Mouse (Mus musculus) hindbrain, embryonic 10.5 days (tissue): ENCODE data around the gene Gpr149. TPM values are rescaled to one million over a fixed set of nuclear protein-coding genes. Genes with fewer than 3 reads are reported as not detected.

ENCODE experiments used
- DNase-seq: peaks from one replicate; pipeline ENCODE4 v3.0.0-alpha.2; 2017; ENCODE audit warnings: low spot score
- H3K27ac ChIP-seq: fragments of 300-500 bp; sonication (generic); 2 replicates; pipeline ENCODE4 v1.5.1; 2016; ENCODE audit warnings: mild to moderate bottlenecking, moderate library complexity
- H3K27me3 ChIP-seq: fragments of 300-500 bp; sonication (generic); 2 replicates; pipeline ENCODE4 v1.6.1; 2016; ENCODE audit warnings: mild to moderate bottlenecking; ENCODE audit not compliant: poor library complexity, insufficient read depth, severe bottlenecking
- H3K36me3 ChIP-seq: fragments of 300-500 bp; sonication (generic); 2 replicates; pipeline ENCODE4 v1.6.1; 2016; ENCODE audit warnings: mild to moderate bottlenecking, moderate library complexity
- H3K4me1 ChIP-seq: fragments of 300-500 bp; sonication (generic); replicated peaks from 2 replicates; pipeline ENCODE4 v1.6.1; 2016; ENCODE audit warnings: mild to moderate bottlenecking
- H3K4me3 ChIP-seq: fragments of 300-500 bp; sonication (generic); 2 replicates; pipeline ENCODE4 v1.5.1; 2016; ENCODE audit warnings: mild to moderate bottlenecking, moderate library complexity
- H3K9me3 ChIP-seq: fragments of 300-500 bp; sonication (generic); 2 replicates; pipeline ENCODE4 v1.6.1; 2016; ENCODE audit warnings: mild to moderate bottlenecking, moderate library complexity
- WGBS: fragments of 180-500 bp; shearing (Covaris S2); methylation state at CpG from one replicate; pipeline ENCODE4 v1.1.7; 2016; 5-methylcytosine and 5-hydroxymethylcytosine counted together
- polyA plus RNA-seq: library from polyadenylated mRNA; unstranded; fragments of >200 nt; fragmentation: Nextera tagmentation; extraction: Ambion mirVana; gene quantifications from 2 replicates; pipeline ENCODE4 v1.2.1, GENCODE M21; 2016

The Gpr149 gene
- polyA plus RNA-seq, result 0.30 and 0.39 TPM in 2 replicates

- Histone ChIP-seq H3K27ac (0 out of 2 replicates have a peak within 1 kb of the TSS, but pooled peaks have one; percentile 46), H3K4me3 (peak within 1 kb of the TSS; percentile 55), H3K4me1 (peaks cover 15% of the 10 kb centered on the region), H3K27me3 (peaks cover 30% of the 10 kb centered on the region), H3K9me3 (no peaks in the 10 kb centered on the region), H3K36me3 (no peaks in the 10 kb centered on the region)
- 89% methylated on average over 1 of the region's 1 CpGs for WGBS
- DNase-seq, result no peak
Measured at GRCm38 (mm10) chr3:62604973-62605372, at the start of gene Gpr149. Gene Gpr149, minus strand, starts transcription at chr3:62605140.

GRCm38 (mm10) chr3:62650551-62650950, 45.6 kb upstream of the Gpr149 start:
- no peak overlapping the region for H3K27ac ChIP-seq
- no peaks in the 10 kb centered on the region for H3K9me3 ChIP-seq
- no peaks in the 10 kb centered on the region for H3K36me3 ChIP-seq
- no peak for DNase-seq
- H3K4me3 ChIP-seq, result no peak overlapping the region
- WGBS, result 92% methylated on average over 1 of the region's 1 CpGs
- H3K4me1 ChIP-seq, result no peaks in the 10 kb centered on the region
- no peaks in the 10 kb centered on the region for H3K27me3 ChIP-seq

GRCm38 (mm10) chr3:62610861-62611260, 5.9 kb upstream of the Gpr149 start:
- DNase-seq, result no peak
- 65% methylated on average over 3 of the region's 3 CpGs for WGBS
- Histone ChIP-seq H3K4me1 (no peaks in the 10 kb centered on the region), H3K9me3 (no peaks in the 10 kb centered on the region), H3K27me3 (no peaks in the 10 kb centered on the region), H3K36me3 (no peaks in the 10 kb centered on the region), H3K4me3 (no peak overlapping the region), H3K27ac (no peak overlapping the region)

- Histone ChIP-seq H3K27me3 (peaks cover 30% of the 10 kb centered on the region), H3K4me3 (no peak overlapping the region), H3K36me3 (no peaks in the 10 kb centered on the region), H3K27ac (no peak overlapping the region), H3K4me1 (peaks cover 15% of the 10 kb centered on the region), H3K9me3 (no peaks in the 10 kb centered on the region)
- DNase-seq, result no peak
- WGBS, result 86% methylated on average over 2 of the region's 2 CpGs
Measured at GRCm38 (mm10) chr3:62605931-62606330, 991 bp upstream of the Gpr149 start.

- H3K9me3 ChIP-seq, result no peaks in the 10 kb centered on the region
- no peak for DNase-seq
- 17% methylated on average over 10 of the region's 10 CpGs for WGBS
- H3K27ac ChIP-seq, result 0 out of 2 replicates have a peak overlapping the region, but pooled peaks have one; percentile 46
- H3K36me3 ChIP-seq, result no peaks in the 10 kb centered on the region
- peaks cover 15% of the 10 kb centered on the region for H3K4me1 ChIP-seq
- peak overlapping the region; percentile 55 for H3K4me3 ChIP-seq
- H3K27me3 ChIP-seq, result peaks cover 30% of the 10 kb centered on the region
Measured at GRCm38 (mm10) chr3:62604047-62604391, 921 bp downstream of the Gpr149 start.

GRCm38 (mm10) chr3:62603231-62604046, 1.5 kb downstream of the Gpr149 start:
- peaks cover 15% of the 10 kb centered on the region for H3K4me1 ChIP-seq

GRCm38 (mm10) chr3:62602466-62602865, 2.5 kb downstream of the Gpr149 start:
- H3K36me3 ChIP-seq, result no peaks in the 10 kb centered on the region
- H3K4me1 ChIP-seq, result peaks cover 15% of the 10 kb centered on the region
- no peaks in the 10 kb centered on the region for H3K9me3 ChIP-seq
- DNase-seq, result no peak
- peaks cover 30% of the 10 kb centered on the region for H3K27me3 ChIP-seq
- H3K4me3 ChIP-seq, result no peak overlapping the region; the same call in 1 of the 2 replicates
- H3K27ac ChIP-seq, result no peak overlapping the region
- WGBS, result 77% methylated on average over 9 of the region's 9 CpGs

More at GRCm38 (mm10) chr3:62603231-62604046, 1.5 kb downstream of the Gpr149 start:
- H3K36me3 ChIP-seq, result no peaks in the 10 kb centered on the region
- H3K27me3 ChIP-seq, result peaks cover 30% of the 10 kb centered on the region
- no peaks in the 10 kb centered on the region for H3K9me3 ChIP-seq
- 1% methylated on average over 40 of the region's 40 CpGs for WGBS
- peak; percentile 50 for DNase-seq
- peak overlapping the region; percentile 55 for H3K4me3 ChIP-seq
- peak overlapping the region; percentile 46; the same call in 1 of the 2 replicates for H3K27ac ChIP-seq

GRCm38 (mm10) chr3:62594842-62595241, 10.1 kb downstream of the Gpr149 start:
- no peaks in the 10 kb centered on the region for H3K4me1 ChIP-seq

GRCm38 (mm10) chr3:62585072-62585471, 19.9 kb downstream of the Gpr149 start:
- Histone ChIP-seq H3K27me3 (no peaks in the 10 kb centered on the region), H3K4me1 (no peaks in the 10 kb centered on the region), H3K4me3 (no peak overlapping the region), H3K9me3 (no peaks in the 10 kb centered on the region), H3K27ac (no peak overlapping the region), H3K36me3 (no peaks in the 10 kb centered on the region)
- WGBS, result 84% methylated on average over 1 of the region's 1 CpGs
- no peak for DNase-seq

More at GRCm38 (mm10) chr3:62594842-62595241, 10.1 kb downstream of the Gpr149 start:
- WGBS, result 20% methylated on average over 7 of the region's 7 CpGs
- no peak overlapping the region for H3K4me3 ChIP-seq
- H3K27ac ChIP-seq, result no peak overlapping the region
- H3K27me3 ChIP-seq, result no peaks in the 10 kb centered on the region
- H3K36me3 ChIP-seq, result no peaks in the 10 kb centered on the region
- H3K9me3 ChIP-seq, result no peaks in the 10 kb centered on the region
- DNase-seq, result peak; percentile 58

GRCm38 (mm10) chr3:62527593-62527992, 77.3 kb downstream of the Gpr149 start:
- Histone ChIP-seq H3K4me1 (no peaks in the 10 kb centered on the region), H3K9me3 (no peaks in the 10 kb centered on the region), H3K27me3 (no peaks in the 10 kb centered on the region), H3K27ac (no peak overlapping the region), H3K4me3 (no peak overlapping the region), H3K36me3 (no peaks in the 10 kb centered on the region)
- WGBS, result 70% methylated on average over 5 of the region's 5 CpGs
- DNase-seq, result no peak

- DNase-seq, result no peak
- Histone ChIP-seq H3K9me3 (no peaks in the 10 kb centered on the region), H3K27me3 (no peaks in the 10 kb centered on the region), H3K36me3 (no peaks in the 10 kb centered on the region), H3K27ac (no peak overlapping the region), H3K4me3 (no peak overlapping the region), H3K4me1 (no peaks in the 10 kb centered on the region)
- WGBS, result 55% methylated on average over 4 of the region's 4 CpGs
Measured at GRCm38 (mm10) chr3:62527160-62527559, 77.8 kb downstream of the Gpr149 start.

GRCm38 (mm10) chr3:62507206-62507647, 97.7 kb downstream of the Gpr149 start:
- Histone ChIP-seq H3K9me3 (no peaks in the 10 kb centered on the region), H3K27me3 (0 out of 2 replicates have a peak, but pooled peaks cover 3% of the 10 kb centered on the region), H3K4me1 (peaks cover 13% of the 10 kb centered on the region), H3K36me3 (no peaks in the 10 kb centered on the region; the same call in 1 of the 2 replicates), H3K4me3 (peak overlapping the region; percentile 91), H3K27ac (peak overlapping the region; percentile 98)
- DNase-seq, result no peak
- WGBS, result 44% methylated on average over 5 of the region's 5 CpGs

GRCm38 (mm10) chr3:62506488-62507205, 98.3 kb downstream of the Gpr149 start, which contains the start of gene Dhx36:
Gene Dhx36, minus strand, starts transcription at chr3:62507004.
- Histone ChIP-seq H3K27me3 (0 out of 2 replicates have a peak, but pooled peaks cover 3% of the 10 kb centered on the region), H3K4me1 (peaks cover 13% of the 10 kb centered on the region), H3K36me3 (peaks cover 3% of the 10 kb centered on the region; the same call in 1 of the 2 replicates), H3K9me3 (no peaks in the 10 kb centered on the region), H3K4me3 (peak within 1 kb of the TSS; percentile 91), H3K27ac (peak within 1 kb of the TSS; percentile 98)
- peak; percentile 96 for DNase-seq
- WGBS, result under 1% methylated on average over 66 of the region's 66 CpGs
